10 mouse cellular contexts compared by ENCODE assay signal in genomic region chr2:59230656-59231055, GRCm38 (mm10).
DNase-seq lines count a peak whose midpoint lies in the region; ATAC-seq and TF ChIP-seq lines count a peak whose summit lies in the region.
"Had no signal": no experiment of that assay in that cellular context is flagged by ENCODE, and none has a peak within 500 bp of the region (broad histone marks: within the 10 kb centered on the region; RNA-seq: fewer than 3 reads in every experiment).

No protein-coding gene starts in this region.

- H3K36me3 ChIP-seq in midbrain, embryonic 11.5 days (ENCODE audit: control insufficient read depth, insufficient read depth, low read length), result no peaks in the 10 kb centered on the region
- H3K36me3 ChIP-seq in midbrain, postnatal 0 days (ENCODE audit: insufficient read depth, low read length), result no peaks in the 10 kb centered on the region
- no peaks in the 10 kb centered on the region for H3K36me3 ChIP-seq in forebrain, embryonic 12.5 days (replicated peaks)
- H3K36me3 ChIP-seq: lung, embryonic 15.5 days had no signal

- no peak overlapping the region for H3K9ac ChIP-seq in midbrain, embryonic 11.5 days (ENCODE audit: low read length)
- no peak overlapping the region for H3K9ac ChIP-seq in midbrain, postnatal 0 days (replicated peaks; ENCODE audit: low read length, poor library complexity, severe bottlenecking)
- no peak overlapping the region for H3K9ac ChIP-seq in forebrain, embryonic 12.5 days
- H3K9ac ChIP-seq: heart, embryonic 13.5 days; lung, embryonic 15.5 days had no signal

- H3K4me3 ChIP-seq in midbrain, embryonic 11.5 days (ENCODE audit: low read depth, low read length), result no peak overlapping the region
- no peak overlapping the region for H3K4me3 ChIP-seq in midbrain, postnatal 0 days (ENCODE audit: low read depth, low read length)
- no peak overlapping the region for H3K4me3 ChIP-seq in forebrain, embryonic 12.5 days (replicated peaks)
- H3K4me3 ChIP-seq: heart, embryonic 13.5 days; lung, embryonic 15.5 days had no signal

- H3K4me1 ChIP-seq in midbrain, embryonic 11.5 days (ENCODE audit: control insufficient read depth, insufficient read depth, low read length), result no peaks in the 10 kb centered on the region
- H3K4me1 ChIP-seq in midbrain, postnatal 0 days (ENCODE audit: insufficient read depth, low read length), result no peaks in the 10 kb centered on the region
- H3K4me1 ChIP-seq in forebrain, embryonic 12.5 days, result peaks cover 4% of the 10 kb centered on the region; the same call in 1 of the 2 replicates
- H3K4me1 ChIP-seq: lung, embryonic 15.5 days had no signal

- no peak overlapping the region for H3K27ac ChIP-seq in midbrain, embryonic 11.5 days (ENCODE audit: low read depth, low read length)
- no peak overlapping the region for H3K27ac ChIP-seq in midbrain, postnatal 0 days (ENCODE audit: low read depth, low read length)
- no peak overlapping the region for H3K27ac ChIP-seq in forebrain, embryonic 12.5 days
- H3K27ac ChIP-seq: heart, embryonic 13.5 days; lung, embryonic 15.5 days had no signal

- WGBS in midbrain, embryonic 11.5 days, result 49% methylated on average over 9 of the region's 9 CpGs
- 37% methylated on average over 9 of the region's 9 CpGs for WGBS in midbrain, postnatal 0 days
- WGBS in forebrain, embryonic 12.5 days, result 35% methylated on average over 9 of the region's 9 CpGs

- no peaks in the 10 kb centered on the region for H3K9me3 ChIP-seq in midbrain, embryonic 11.5 days (ENCODE audit: control insufficient read depth, low read length)
- H3K9me3 ChIP-seq in midbrain, postnatal 0 days (ENCODE audit: low read length), result no peaks in the 10 kb centered on the region
- H3K9me3 ChIP-seq in forebrain, embryonic 12.5 days, result no peaks in the 10 kb centered on the region
- H3K9me3 ChIP-seq: heart, embryonic 13.5 days; lung, embryonic 15.5 days had no signal

- no peak overlapping the region for H3K4me2 ChIP-seq in midbrain, embryonic 11.5 days
- H3K4me2 ChIP-seq in midbrain, postnatal 0 days (ENCODE audit: low read depth, low read length, poor library complexity, severe bottlenecking), result no peak overlapping the region
- H3K4me2 ChIP-seq in forebrain, embryonic 12.5 days, result no peak overlapping the region
- H3K4me2 ChIP-seq: heart, embryonic 13.5 days; lung, embryonic 15.5 days had no signal

- no peak for TF ChIP-seq CTCF in midbrain, postnatal 0 days (IDR thresholded peaks at IDR 0.05)

- peak; percentile 82 for DNase-seq in midbrain, embryonic 11.5 days (ENCODE audit: low spot score, missing footprints)
- no peak for DNase-seq in midbrain, postnatal 0 days (ENCODE audit: low spot score)
- DNase-seq in kidney, postnatal 10 days, result peak; percentile 53
- DNase-seq in yolk sac, embryonic 10.5 days (ENCODE audit: low spot score), result peak; percentile 55
- no peak for DNase-seq in testis, postnatal 14 days (ENCODE audit: low spot score)
- no peak for DNase-seq in Muller cell, postnatal 12 days (ENCODE audit: inconsistent ontology term)

- no peaks in the 10 kb centered on the region for H3K27me3 ChIP-seq in midbrain, embryonic 11.5 days (ENCODE audit: control insufficient read depth, insufficient read depth, low read length)
- H3K27me3 ChIP-seq in midbrain, postnatal 0 days (ENCODE audit: insufficient read depth, low read length), result no peaks in the 10 kb centered on the region
- H3K27me3 ChIP-seq in forebrain, embryonic 12.5 days, result no peaks in the 10 kb centered on the region
- H3K27me3 ChIP-seq: CH12.LX; heart, embryonic 13.5 days; lung, embryonic 15.5 days had no signal

- no peak; the same call in 1 of the 2 replicates for ATAC-seq in midbrain, embryonic 11.5 days (ENCODE audit: low FRiP score)
- no peak for ATAC-seq in midbrain, postnatal 0 days (ENCODE audit: low FRiP score)
- 0 out of 2 replicates have a peak, but pooled peaks have one; percentile 30 for ATAC-seq in forebrain, embryonic 12.5 days (ENCODE audit: low FRiP score)

Comparison
In these comparisons a context has a peak if more than half of its experiments do, and no peak if none do; other contexts are left out.
1. DNase-seq: peak in midbrain, embryonic 11.5 days (single experiment), kidney, postnatal 10 days (single experiment) and yolk sac, embryonic 10.5 days (single experiment); none in midbrain, postnatal 0 days (single experiment), testis, postnatal 14 days (single experiment) and Muller cell, postnatal 12 days (single experiment).